Mouse (Mus musculus): ENCODE data around the gene Trpc4ap. TPM values are rescaled to one million over a fixed set of nuclear protein-coding genes. Genes with fewer than 3 reads are reported as not detected.
"Not testable (repeated sequence)": the region's sequence is repeated elsewhere in the genome, so short reads cannot be mapped to it uniquely, and the experiment has no call there.

Gene Trpc4ap
- polyA plus RNA-seq, 1 experiment from 2014 or later, result 92.4 TPM

DNA sequence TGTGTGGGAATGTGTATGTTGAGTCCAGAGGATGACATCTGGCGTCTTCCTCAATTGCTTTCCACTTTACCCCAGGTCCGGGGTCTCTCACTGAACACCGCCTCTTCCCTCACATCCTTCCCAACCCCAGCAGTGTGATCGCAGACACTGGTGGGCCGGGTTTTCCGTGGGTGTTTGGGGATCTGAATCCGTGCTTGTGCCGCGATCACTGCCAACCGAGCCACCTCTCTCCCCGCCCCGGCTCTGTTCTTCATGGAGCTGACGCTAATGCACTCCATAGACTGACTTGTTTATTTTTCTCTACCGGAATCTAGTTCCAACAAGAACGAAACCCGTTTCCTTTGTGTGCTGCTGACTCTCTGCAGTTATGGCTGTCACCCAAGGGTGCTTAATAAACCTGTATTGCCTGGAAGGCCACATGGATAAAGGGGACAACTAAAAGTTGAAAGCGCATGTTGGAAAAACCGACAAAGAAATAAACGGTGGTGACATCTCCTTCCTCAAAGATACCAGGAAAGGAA, 9.3 kb upstream of the Trpc4ap start:
- Histone ChIP-seq H3K4me1 (ENCODE audit: control insufficient read depth, insufficient read depth, low read length) (no peaks in the 10 kb centered on the region), H3K9ac (ENCODE audit: low read depth, low read length) (no peak overlapping the region), H3K9me3 (replicated peaks; ENCODE audit: control insufficient read depth, low read length) (no peaks in the 10 kb centered on the region), H3K36me3 (ENCODE audit: control insufficient read depth, insufficient read depth, low read length) (peaks cover 9% of the 10 kb centered on the region; the same call in 1 of the 2 replicates), H3K4me2 (no peak overlapping the region), H3K27me3 (ENCODE audit: control insufficient read depth, insufficient read depth, low read length) (no peaks in the 10 kb centered on the region), H3K27ac (ENCODE audit: low read depth, low read length) (no peak overlapping the region), H3K4me3 (ENCODE audit: low read depth, low read length) (no peak overlapping the region)
- WGBS (ENCODE audit: insufficient replicate concordance), result 81% methylated on average over 19 of the region's 19 CpGs
- no peak for ATAC-seq (replicated peaks; ENCODE audit: insufficient number of reproducible peaks, low FRiP score, low TSS enrichment)

DNA sequence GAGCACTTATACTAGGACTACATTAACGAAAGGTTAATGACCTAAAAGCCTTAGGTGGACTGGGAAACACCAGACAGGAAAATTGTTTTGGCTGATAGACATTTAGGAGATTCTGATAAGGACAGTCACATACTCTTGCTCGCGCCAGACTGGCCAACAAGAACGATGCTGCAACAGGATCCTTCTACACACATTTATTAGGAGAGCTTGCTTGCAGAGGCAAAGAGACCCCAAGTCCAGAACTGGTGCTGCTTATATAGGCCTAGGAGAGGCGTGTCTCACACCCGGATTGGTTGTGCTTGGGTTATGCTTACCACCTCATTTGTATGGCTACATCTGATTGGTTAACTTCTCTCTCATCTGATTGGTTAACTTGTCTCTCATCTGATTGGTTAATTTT, 6.3 kb upstream of the Trpc4ap start:
- not testable (repeated sequence) for H3K27ac ChIP-seq (ENCODE audit: low read depth, low read length); H3K27me3 ChIP-seq (ENCODE audit: control insufficient read depth, insufficient read depth, low read length); ATAC-seq (replicated peaks; ENCODE audit: insufficient number of reproducible peaks, low FRiP score, low TSS enrichment); H3K9ac ChIP-seq (ENCODE audit: low read depth, low read length); H3K4me1 ChIP-seq (ENCODE audit: control insufficient read depth, insufficient read depth, low read length); H3K4me3 ChIP-seq (ENCODE audit: low read depth, low read length); H3K9me3 ChIP-seq (replicated peaks; ENCODE audit: control insufficient read depth, low read length); H3K36me3 ChIP-seq (ENCODE audit: control insufficient read depth, insufficient read depth, low read length); H3K4me2 ChIP-seq
- 84% methylated on average over 6 of the region's 6 CpGs for WGBS (ENCODE audit: insufficient replicate concordance)

DNA sequence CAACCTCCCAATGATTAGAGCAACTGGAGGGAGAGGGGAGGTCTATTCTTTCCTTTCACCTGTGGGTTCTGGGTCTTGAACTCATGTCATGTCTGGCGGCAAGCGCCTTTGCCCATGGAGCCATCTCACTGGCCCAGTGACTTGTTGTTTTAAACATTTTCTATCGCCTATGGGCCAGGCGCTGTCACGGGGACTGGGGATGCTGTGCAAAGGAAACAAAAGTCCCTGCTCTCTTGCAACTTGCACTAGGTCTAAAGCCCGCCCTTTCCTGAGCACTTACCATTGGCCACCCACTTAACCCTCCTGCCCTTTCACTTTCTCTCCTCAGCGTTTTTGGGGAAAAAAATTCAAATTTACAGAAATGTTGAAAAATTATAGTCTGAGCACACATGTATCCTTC, 4.7 kb upstream of the Trpc4ap start:
- Histone ChIP-seq H3K9me3 (replicated peaks; ENCODE audit: control insufficient read depth, low read length) (no peaks in the 10 kb centered on the region), H3K9ac (ENCODE audit: low read depth, low read length) (no peak overlapping the region), H3K4me2 (no peak overlapping the region), H3K36me3 (ENCODE audit: control insufficient read depth, insufficient read depth, low read length) (0 out of 2 replicates have a peak, but pooled peaks cover 2% of the 10 kb centered on the region), H3K4me3 (ENCODE audit: low read depth, low read length) (no peak overlapping the region), H3K27ac (ENCODE audit: low read depth, low read length) (no peak overlapping the region), H3K27me3 (ENCODE audit: control insufficient read depth, insufficient read depth, low read length) (no peaks in the 10 kb centered on the region), H3K4me1 (ENCODE audit: control insufficient read depth, insufficient read depth, low read length) (no peaks in the 10 kb centered on the region)
- 64% methylated on average over 7 of the region's 7 CpGs for WGBS (ENCODE audit: insufficient replicate concordance)
- no peak for ATAC-seq (replicated peaks; ENCODE audit: insufficient number of reproducible peaks, low FRiP score, low TSS enrichment)

DNA sequence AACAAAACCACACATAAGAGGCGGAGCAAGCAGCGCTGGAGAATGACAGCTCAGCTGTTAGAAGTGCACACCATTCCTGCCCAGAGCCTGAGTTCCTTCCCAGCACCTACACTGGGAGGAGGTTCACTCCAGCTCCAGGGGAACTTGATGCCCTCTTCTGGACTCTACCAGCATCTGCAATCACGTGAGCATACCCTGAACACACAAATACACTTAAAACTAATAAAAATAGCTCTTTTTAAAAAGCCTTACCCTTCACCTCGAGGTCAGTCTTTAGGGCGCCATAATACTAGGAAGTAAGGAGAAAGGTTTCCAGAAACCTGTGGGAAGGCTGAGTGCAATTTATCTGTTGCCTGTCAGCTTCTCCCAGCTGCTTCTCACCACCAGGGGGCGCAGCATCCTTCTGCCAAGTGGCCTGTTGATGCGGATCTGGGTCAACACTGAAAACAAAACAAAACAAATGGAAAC, 3.9 kb upstream of the Trpc4ap start:
- 0 out of 2 replicates have a peak, but pooled peaks cover under 1% of the 10 kb centered on the region for H3K36me3 ChIP-seq (ENCODE audit: control insufficient read depth, insufficient read depth, low read length)
- H3K4me3 ChIP-seq (ENCODE audit: low read depth, low read length), result no peak overlapping the region
- no peak for ATAC-seq (replicated peaks; ENCODE audit: insufficient number of reproducible peaks, low FRiP score, low TSS enrichment)
- no peaks in the 10 kb centered on the region for H3K9me3 ChIP-seq (replicated peaks; ENCODE audit: control insufficient read depth, low read length)
- H3K4me1 ChIP-seq (ENCODE audit: control insufficient read depth, insufficient read depth, low read length), result peaks cover 2% of the 10 kb centered on the region; the same call in 1 of the 2 replicates
- no peak overlapping the region for H3K9ac ChIP-seq (ENCODE audit: low read depth, low read length)
- H3K27me3 ChIP-seq (ENCODE audit: control insufficient read depth, insufficient read depth, low read length), result no peaks in the 10 kb centered on the region
- no peak overlapping the region for H3K27ac ChIP-seq (ENCODE audit: low read depth, low read length)
- WGBS (ENCODE audit: insufficient replicate concordance), result 13% methylated on average over 7 of the region's 7 CpGs
- no peak overlapping the region for H3K4me2 ChIP-seq

DNA sequence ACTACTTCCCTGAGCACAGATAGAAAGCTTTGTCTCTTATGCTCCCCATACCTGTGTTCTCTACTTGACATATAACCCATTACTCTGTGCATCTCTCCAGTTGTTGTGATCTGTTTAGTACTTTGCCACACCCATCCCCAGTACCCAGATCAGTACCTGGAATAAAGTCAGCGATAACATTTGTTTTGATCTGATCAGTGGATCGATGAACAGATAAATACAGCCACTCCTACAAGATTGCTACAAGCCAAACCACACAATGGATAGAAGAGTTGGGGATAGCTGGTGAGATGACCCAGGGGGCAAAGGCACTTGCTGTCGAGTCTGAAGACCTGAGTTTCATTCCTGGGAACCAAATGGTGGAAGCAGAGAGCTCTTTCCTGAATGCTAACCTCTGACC, 3.1 kb upstream of the Trpc4ap start:
- no peaks in the 10 kb centered on the region for H3K36me3 ChIP-seq (ENCODE audit: control insufficient read depth, insufficient read depth, low read length)
- peaks cover 6% of the 10 kb centered on the region; the same call in 1 of the 2 replicates for H3K4me1 ChIP-seq (ENCODE audit: control insufficient read depth, insufficient read depth, low read length)
- H3K27me3 ChIP-seq (ENCODE audit: control insufficient read depth, insufficient read depth, low read length), result no peaks in the 10 kb centered on the region
- no peak overlapping the region for H3K27ac ChIP-seq (ENCODE audit: low read depth, low read length)
- no peak for ATAC-seq (replicated peaks; ENCODE audit: insufficient number of reproducible peaks, low FRiP score, low TSS enrichment)
- no peak overlapping the region for H3K4me3 ChIP-seq (ENCODE audit: low read depth, low read length)
- 60% methylated on average over 3 of the region's 3 CpGs for WGBS (ENCODE audit: insufficient replicate concordance)
- no peak overlapping the region for H3K4me2 ChIP-seq
- H3K9ac ChIP-seq (ENCODE audit: low read depth, low read length), result no peak overlapping the region
- H3K9me3 ChIP-seq (replicated peaks; ENCODE audit: control insufficient read depth, low read length), result no peaks in the 10 kb centered on the region

DNA sequence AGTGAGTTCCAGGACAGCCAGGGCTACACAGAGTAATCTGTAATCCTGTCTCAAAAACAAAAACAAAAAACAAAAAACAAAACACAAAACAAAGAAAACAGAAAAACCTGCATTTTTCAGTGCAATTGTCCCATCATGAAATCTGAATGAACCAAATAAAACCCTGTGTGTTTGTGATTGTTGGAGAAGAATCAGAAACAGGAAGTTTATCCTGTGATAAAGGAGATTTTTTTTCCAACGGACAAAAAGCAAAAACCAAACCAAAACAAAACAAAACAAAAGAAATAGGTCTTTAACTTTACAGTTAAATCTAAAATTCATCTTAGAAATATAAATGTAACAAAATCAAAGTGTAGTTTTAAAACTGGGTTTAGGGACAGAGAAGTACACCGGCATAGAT, 2.4 kb upstream of the Trpc4ap start:
- no peaks in the 10 kb centered on the region for H3K27me3 ChIP-seq (ENCODE audit: control insufficient read depth, insufficient read depth, low read length)
- no peak overlapping the region for H3K9ac ChIP-seq (ENCODE audit: low read depth, low read length)
- 69% methylated on average over 2 of the region's 2 CpGs for WGBS (ENCODE audit: insufficient replicate concordance)
- H3K4me3 ChIP-seq (ENCODE audit: low read depth, low read length), result no peak overlapping the region
- no peaks in the 10 kb centered on the region for H3K9me3 ChIP-seq (replicated peaks; ENCODE audit: control insufficient read depth, low read length)
- H3K4me2 ChIP-seq, result no peak overlapping the region
- ATAC-seq (replicated peaks; ENCODE audit: insufficient number of reproducible peaks, low FRiP score, low TSS enrichment), result no peak
- no peaks in the 10 kb centered on the region for H3K36me3 ChIP-seq (ENCODE audit: control insufficient read depth, insufficient read depth, low read length)
- no peak overlapping the region for H3K27ac ChIP-seq (ENCODE audit: low read depth, low read length)
- peaks cover 6% of the 10 kb centered on the region; the same call in 1 of the 2 replicates for H3K4me1 ChIP-seq (ENCODE audit: control insufficient read depth, insufficient read depth, low read length)

DNA sequence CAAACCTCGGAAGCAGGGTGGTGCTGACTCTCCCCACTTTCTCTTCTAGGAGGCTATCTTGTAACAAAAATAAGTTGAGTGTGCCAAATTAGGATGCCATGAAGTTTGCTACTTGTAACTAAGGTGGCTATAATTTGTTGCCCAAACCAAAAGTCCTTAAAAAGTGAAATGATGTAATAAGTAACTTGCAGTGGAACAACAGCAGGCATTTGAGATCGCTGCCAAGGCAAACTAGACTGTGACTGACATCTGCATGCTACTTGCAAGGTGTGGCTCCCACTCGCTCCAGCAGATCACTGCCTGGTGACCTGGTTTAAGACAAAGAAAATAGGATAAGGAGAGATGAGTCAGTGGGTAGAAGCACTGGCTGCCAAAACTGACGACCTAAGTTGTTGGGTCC, 952 bp upstream of the Trpc4ap start:
- H3K9me3 ChIP-seq (replicated peaks; ENCODE audit: control insufficient read depth, low read length), result no peaks in the 10 kb centered on the region
- H3K4me3 ChIP-seq (ENCODE audit: low read depth, low read length), result no peak overlapping the region
- H3K27ac ChIP-seq (ENCODE audit: low read depth, low read length), result no peak overlapping the region
- 74% methylated on average over 4 of the region's 4 CpGs for WGBS (ENCODE audit: insufficient replicate concordance)
- ATAC-seq (replicated peaks; ENCODE audit: insufficient number of reproducible peaks, low FRiP score, low TSS enrichment), result no peak
- no peak overlapping the region for H3K4me2 ChIP-seq
- no peak overlapping the region for H3K9ac ChIP-seq (ENCODE audit: low read depth, low read length)
- H3K27me3 ChIP-seq (ENCODE audit: control insufficient read depth, insufficient read depth, low read length), result no peaks in the 10 kb centered on the region
- H3K36me3 ChIP-seq (ENCODE audit: control insufficient read depth, insufficient read depth, low read length), result no peaks in the 10 kb centered on the region
- H3K4me1 ChIP-seq (ENCODE audit: control insufficient read depth, insufficient read depth, low read length), result peaks cover 6% of the 10 kb centered on the region; the same call in 1 of the 2 replicates

DNA sequence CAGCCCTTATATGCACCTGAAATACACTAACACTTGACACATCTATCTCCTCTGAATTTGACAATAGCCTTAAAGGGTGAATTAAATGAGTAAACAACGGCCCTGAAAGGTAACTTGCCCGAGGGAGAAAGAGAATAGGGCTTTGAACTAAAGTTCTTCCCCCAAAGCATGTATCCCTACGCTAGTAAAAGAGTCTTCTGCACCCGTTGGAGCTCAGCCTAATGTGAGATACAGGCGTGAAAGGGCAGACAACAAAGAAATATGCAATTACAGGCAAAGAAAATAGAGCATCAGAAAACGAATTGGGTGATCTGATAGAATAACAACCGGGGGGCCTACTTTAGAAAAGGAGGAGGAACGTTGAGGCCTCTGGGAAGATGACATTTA, 855 bp downstream of the Trpc4ap start:
- H3K4me2 ChIP-seq, result peak overlapping the region; percentile 79
- no peak for ATAC-seq (replicated peaks; ENCODE audit: insufficient number of reproducible peaks, low FRiP score, low TSS enrichment)
- peak overlapping the region; percentile 97 for H3K4me3 ChIP-seq (ENCODE audit: low read depth, low read length)
- peak overlapping the region; percentile 92 for H3K9ac ChIP-seq (ENCODE audit: low read depth, low read length)
- H3K4me1 ChIP-seq (ENCODE audit: control insufficient read depth, insufficient read depth, low read length), result peaks cover 6% of the 10 kb centered on the region; the same call in 1 of the 2 replicates
- no peaks in the 10 kb centered on the region for H3K9me3 ChIP-seq (replicated peaks; ENCODE audit: control insufficient read depth, low read length)
- no peaks in the 10 kb centered on the region for H3K27me3 ChIP-seq (ENCODE audit: control insufficient read depth, insufficient read depth, low read length)
- no peaks in the 10 kb centered on the region for H3K36me3 ChIP-seq (ENCODE audit: control insufficient read depth, insufficient read depth, low read length)
- H3K27ac ChIP-seq (ENCODE audit: low read depth, low read length), result peak overlapping the region; percentile 88; the same call in 1 of the 2 replicates
- WGBS (ENCODE audit: insufficient replicate concordance), result 9% methylated on average over 8 of the region's 8 CpGs

DNA sequence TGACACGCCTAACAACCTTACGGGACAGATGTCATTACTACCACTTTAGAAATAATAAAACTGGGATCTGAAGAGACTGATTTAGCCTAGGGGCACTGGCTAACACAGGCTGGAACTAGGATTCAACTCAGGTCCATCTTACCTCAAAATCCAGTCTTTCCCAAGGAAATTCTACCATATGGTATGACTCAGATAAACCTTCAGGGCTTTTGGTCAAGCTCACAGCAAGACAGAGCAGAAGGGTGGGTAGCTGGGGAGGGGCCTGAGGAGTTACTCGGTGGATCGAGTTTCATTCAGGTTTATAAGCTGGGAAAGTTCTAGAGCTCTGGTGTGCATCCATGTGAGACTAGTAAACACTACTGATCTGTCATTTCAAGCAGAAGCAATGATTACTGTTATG, 3.0 kb downstream of the Trpc4ap start:
- Histone ChIP-seq H3K27ac (ENCODE audit: low read depth, low read length) (no peak overlapping the region), H3K27me3 (ENCODE audit: control insufficient read depth, insufficient read depth, low read length) (no peaks in the 10 kb centered on the region), H3K4me2 (no peak overlapping the region), H3K4me3 (ENCODE audit: low read depth, low read length) (no peak overlapping the region), H3K9ac (ENCODE audit: low read depth, low read length) (no peak overlapping the region), H3K36me3 (ENCODE audit: control insufficient read depth, insufficient read depth, low read length) (no peaks in the 10 kb centered on the region), H3K4me1 (ENCODE audit: control insufficient read depth, insufficient read depth, low read length) (peaks cover 6% of the 10 kb centered on the region; the same call in 1 of the 2 replicates), H3K9me3 (replicated peaks; ENCODE audit: control insufficient read depth, low read length) (no peaks in the 10 kb centered on the region)
- ATAC-seq (replicated peaks; ENCODE audit: insufficient number of reproducible peaks, low FRiP score, low TSS enrichment), result no peak
- WGBS (ENCODE audit: insufficient replicate concordance), result 87% methylated on average over 4 of the region's 4 CpGs

All from heart, embryonic 11.5 days (tissue).